Mouse (Mus musculus) testis, adult 2 months (tissue): Measurements from ENCODE around the gene Lipc.

ENCODE experiments used
- CTCF ChIP-seq: fragments of 200-500 bp; IDR thresholded peaks from 2 replicates; pipeline ENCODE4 v1.5.1; 2012; ENCODE audit warnings: low read depth, mild to moderate bottlenecking, inconsistent platforms, low read length, moderate library complexity; ENCODE audit not compliant: control insufficient read depth, insufficient read depth, insufficient replicate concordance
- POLR2A ChIP-seq: fragments of 200-500 bp; IDR thresholded peaks from 2 replicates; pipeline ENCODE4 v1.6.1; 2012; ENCODE audit warnings: low read depth, mild to moderate bottlenecking, inconsistent platforms, low read length, moderate library complexity; ENCODE audit not compliant: control insufficient read depth

DNA sequence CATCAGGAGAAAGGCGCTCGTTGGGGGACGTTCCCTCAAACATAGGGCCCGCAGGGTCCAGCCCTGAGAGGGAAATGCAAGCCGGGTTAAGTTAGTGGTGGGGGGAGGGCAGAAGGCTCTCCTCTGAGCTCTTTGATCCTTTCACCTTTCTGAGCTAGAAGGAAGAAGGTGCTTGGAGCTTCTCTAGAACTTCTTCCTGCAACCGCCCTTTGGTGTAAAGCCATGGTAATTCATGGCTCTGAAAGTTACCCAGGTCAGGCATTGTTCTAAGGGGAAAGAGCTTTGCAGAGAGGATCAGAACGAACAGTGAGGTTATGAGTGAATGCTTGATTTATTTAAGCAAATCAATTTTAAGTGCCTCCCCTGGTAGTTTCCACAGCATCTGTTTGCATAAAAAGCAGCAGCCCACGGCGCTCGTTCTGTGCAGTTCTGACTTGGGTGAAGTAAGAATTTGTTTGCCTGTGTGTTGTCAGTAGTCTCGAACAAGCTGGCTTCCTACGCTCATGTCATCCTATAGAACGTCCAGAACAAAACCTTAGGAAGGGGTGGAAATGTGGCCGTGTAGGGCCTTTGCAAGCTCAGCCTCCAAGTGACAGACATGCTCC lies 135.2 kb downstream of the Lipc start:
- TF ChIP-seq CTCF (no peak), POLR2A (no peak)
